Mouse (Mus musculus): Measurements from ENCODE around the gene Serpina1a. TPM values are rescaled to one million over a fixed set of nuclear protein-coding genes. Genes with fewer than 3 reads are reported as not detected.
"Not testable (repeated sequence)": the region's sequence is repeated elsewhere in the genome, so short reads cannot be mapped to it uniquely, and the experiment has no call there.

The Serpina1a gene
- 1.1 and 10.4 TPM in 2 replicates for polyA plus RNA-seq (2012; rRNA removed)

GRCm38 (mm10) chr12:103863101-103863974, at the start of gene Serpina1a:
Serpina1a (minus strand) TSS chr12:103863562.
- DNase-seq; H3K4me3 ChIP-seq (ENCODE audit: control insufficient read depth, insufficient read depth, low read length); H3K27me3 ChIP-seq (ENCODE audit: control insufficient read depth, insufficient read depth, low read length); H3K27ac ChIP-seq (ENCODE audit: control insufficient read depth, insufficient read depth, low read length); H3K4me1 ChIP-seq (replicated peaks; ENCODE audit: control insufficient read depth, insufficient read depth, low read length); H3K36me3 ChIP-seq (ENCODE audit: control insufficient read depth, insufficient read depth, low read length): not testable (repeated sequence)
- WGBS, result 89% methylated on average over 9 of the region's 9 CpGs

GRCm38 (mm10) chr12:103909181-103909580, 45.8 kb upstream of the Serpina1a start:
- 95% methylated on average over 12 of the region's 16 CpGs for WGBS
- H3K4me1 ChIP-seq (replicated peaks; ENCODE audit: control insufficient read depth, insufficient read depth, low read length); H3K4me3 ChIP-seq (ENCODE audit: control insufficient read depth, insufficient read depth, low read length); DNase-seq; H3K27ac ChIP-seq (ENCODE audit: control insufficient read depth, insufficient read depth, low read length); H3K27me3 ChIP-seq (ENCODE audit: control insufficient read depth, insufficient read depth, low read length); H3K36me3 ChIP-seq (ENCODE audit: control insufficient read depth, insufficient read depth, low read length): not testable (repeated sequence)

GRCm38 (mm10) chr12:103907746-103908145, 44.4 kb upstream of the Serpina1a start:
- not testable (repeated sequence) for H3K4me3 ChIP-seq (ENCODE audit: control insufficient read depth, insufficient read depth, low read length); H3K27ac ChIP-seq (ENCODE audit: control insufficient read depth, insufficient read depth, low read length); H3K4me1 ChIP-seq (replicated peaks; ENCODE audit: control insufficient read depth, insufficient read depth, low read length); H3K27me3 ChIP-seq (ENCODE audit: control insufficient read depth, insufficient read depth, low read length); H3K36me3 ChIP-seq (ENCODE audit: control insufficient read depth, insufficient read depth, low read length); DNase-seq
- WGBS, result 35% methylated on average over 1 of the region's 1 CpGs

GRCm38 (mm10) chr12:103904837-103905340, 41.5 kb upstream of the Serpina1a start, which contains the start of gene Serpina1c:
Serpina1c (minus strand) TSS chr12:103904887.
- H3K27me3 ChIP-seq (ENCODE audit: control insufficient read depth, insufficient read depth, low read length); H3K27ac ChIP-seq (ENCODE audit: control insufficient read depth, insufficient read depth, low read length); H3K4me1 ChIP-seq (replicated peaks; ENCODE audit: control insufficient read depth, insufficient read depth, low read length); DNase-seq; H3K36me3 ChIP-seq (ENCODE audit: control insufficient read depth, insufficient read depth, low read length); H3K4me3 ChIP-seq (ENCODE audit: control insufficient read depth, insufficient read depth, low read length): not testable (repeated sequence)
- WGBS, result 93% methylated on average over 4 of the region's 4 CpGs

- H3K27ac ChIP-seq (ENCODE audit: control insufficient read depth, insufficient read depth, low read length); H3K27me3 ChIP-seq (ENCODE audit: control insufficient read depth, insufficient read depth, low read length); H3K4me3 ChIP-seq (ENCODE audit: control insufficient read depth, insufficient read depth, low read length); DNase-seq; H3K36me3 ChIP-seq (ENCODE audit: control insufficient read depth, insufficient read depth, low read length); H3K4me1 ChIP-seq (replicated peaks; ENCODE audit: control insufficient read depth, insufficient read depth, low read length): not testable (repeated sequence)
- WGBS, result 91% methylated on average over 3 of the region's 3 CpGs
Measured at GRCm38 (mm10) chr12:103901929-103902328, 38.6 kb upstream of the Serpina1a start.

- H3K27ac ChIP-seq (ENCODE audit: control insufficient read depth, insufficient read depth, low read length); H3K27me3 ChIP-seq (ENCODE audit: control insufficient read depth, insufficient read depth, low read length); H3K4me3 ChIP-seq (ENCODE audit: control insufficient read depth, insufficient read depth, low read length); H3K4me1 ChIP-seq (replicated peaks; ENCODE audit: control insufficient read depth, insufficient read depth, low read length); DNase-seq; H3K36me3 ChIP-seq (ENCODE audit: control insufficient read depth, insufficient read depth, low read length): not testable (repeated sequence)
- 88% methylated on average over 1 of the region's 1 CpGs for WGBS
Measured at GRCm38 (mm10) chr12:103866873-103867272, 3.5 kb upstream of the Serpina1a start.

GRCm38 (mm10) chr12:103860976-103861375, 2.4 kb downstream of the Serpina1a start:
- TF ChIP-seq CTCF (IDR thresholded peaks at IDR 0.05; ENCODE audit: borderline replicate concordance, control insufficient read depth, extremely low read depth, insufficient read depth, low read length, poor library complexity) (no peak), POLR2A (IDR thresholded peaks at IDR 0.05; ENCODE audit: control insufficient read depth, extremely low read depth, insufficient read depth, low read length, poor library complexity) (no peak)
- WGBS, result 81% methylated on average over 3 of the region's 3 CpGs

GRCm38 (mm10) chr12:103860571-103860970, 2.8 kb downstream of the Serpina1a start:
- H3K27me3 ChIP-seq (ENCODE audit: control insufficient read depth, insufficient read depth, low read length); H3K36me3 ChIP-seq (ENCODE audit: control insufficient read depth, insufficient read depth, low read length); H3K4me1 ChIP-seq (replicated peaks; ENCODE audit: control insufficient read depth, insufficient read depth, low read length); H3K4me3 ChIP-seq (ENCODE audit: control insufficient read depth, insufficient read depth, low read length); H3K27ac ChIP-seq (ENCODE audit: control insufficient read depth, insufficient read depth, low read length); DNase-seq: not testable (repeated sequence)
- 89% methylated on average over 3 of the region's 4 CpGs for WGBS

More at GRCm38 (mm10) chr12:103860976-103861375, 2.4 kb downstream of the Serpina1a start:
- no peaks in the 10 kb centered on the region for H3K27me3 ChIP-seq (ENCODE audit: control insufficient read depth, insufficient read depth, low read length)
- DNase-seq, result no peak
- H3K27ac ChIP-seq (ENCODE audit: control insufficient read depth, insufficient read depth, low read length), result no peak overlapping the region
- H3K36me3 ChIP-seq (ENCODE audit: control insufficient read depth, insufficient read depth, low read length), result no peaks in the 10 kb centered on the region
- no peak overlapping the region for H3K4me3 ChIP-seq (ENCODE audit: control insufficient read depth, insufficient read depth, low read length)
- H3K4me1 ChIP-seq (replicated peaks; ENCODE audit: control insufficient read depth, insufficient read depth, low read length), result no peaks in the 10 kb centered on the region

GRCm38 (mm10) chr12:103859584-103859983, 3.8 kb downstream of the Serpina1a start:
- 78% methylated on average over 3 of the region's 3 CpGs for WGBS
- H3K27me3 ChIP-seq (ENCODE audit: control insufficient read depth, insufficient read depth, low read length); DNase-seq; H3K4me1 ChIP-seq (replicated peaks; ENCODE audit: control insufficient read depth, insufficient read depth, low read length); H3K4me3 ChIP-seq (ENCODE audit: control insufficient read depth, insufficient read depth, low read length); H3K27ac ChIP-seq (ENCODE audit: control insufficient read depth, insufficient read depth, low read length); H3K36me3 ChIP-seq (ENCODE audit: control insufficient read depth, insufficient read depth, low read length): not testable (repeated sequence)

GRCm38 (mm10) chr12:103853032-103853431, 10.3 kb downstream of the Serpina1a start:
- not testable (repeated sequence) for H3K36me3 ChIP-seq (ENCODE audit: control insufficient read depth, insufficient read depth, low read length); H3K27me3 ChIP-seq (ENCODE audit: control insufficient read depth, insufficient read depth, low read length); H3K4me1 ChIP-seq (replicated peaks; ENCODE audit: control insufficient read depth, insufficient read depth, low read length); H3K27ac ChIP-seq (ENCODE audit: control insufficient read depth, insufficient read depth, low read length); DNase-seq; H3K4me3 ChIP-seq (ENCODE audit: control insufficient read depth, insufficient read depth, low read length)
- 88% methylated on average over 2 of the region's 2 CpGs for WGBS

Measured in thymus, adult 2 months (tissue).